Mouse (Mus musculus) left cerebral cortex, adult 8-10 months (tissue): ENCODE measurements around the gene Fibin. TPM values are rescaled to one million over a fixed set of nuclear protein-coding genes. Genes with fewer than 3 reads are reported as not detected.

Source experiments
- DNase-seq, 2 experiments: peaks; one replicate each; pipeline ENCODE4 v3.0.0; 2022; ENCODE audit warnings: low spot score in 2 of 2
- total RNA-seq, 4 experiments: library from RNA; stranded (reverse); gene quantifications; 2 replicates each; pipeline ENCODE4 v1.2.4; 2022

The Fibin gene
- total RNA-seq, 4 experiments from 2014 or later = 2.2 to 3.5 (median 3.1) TPM

DNA sequence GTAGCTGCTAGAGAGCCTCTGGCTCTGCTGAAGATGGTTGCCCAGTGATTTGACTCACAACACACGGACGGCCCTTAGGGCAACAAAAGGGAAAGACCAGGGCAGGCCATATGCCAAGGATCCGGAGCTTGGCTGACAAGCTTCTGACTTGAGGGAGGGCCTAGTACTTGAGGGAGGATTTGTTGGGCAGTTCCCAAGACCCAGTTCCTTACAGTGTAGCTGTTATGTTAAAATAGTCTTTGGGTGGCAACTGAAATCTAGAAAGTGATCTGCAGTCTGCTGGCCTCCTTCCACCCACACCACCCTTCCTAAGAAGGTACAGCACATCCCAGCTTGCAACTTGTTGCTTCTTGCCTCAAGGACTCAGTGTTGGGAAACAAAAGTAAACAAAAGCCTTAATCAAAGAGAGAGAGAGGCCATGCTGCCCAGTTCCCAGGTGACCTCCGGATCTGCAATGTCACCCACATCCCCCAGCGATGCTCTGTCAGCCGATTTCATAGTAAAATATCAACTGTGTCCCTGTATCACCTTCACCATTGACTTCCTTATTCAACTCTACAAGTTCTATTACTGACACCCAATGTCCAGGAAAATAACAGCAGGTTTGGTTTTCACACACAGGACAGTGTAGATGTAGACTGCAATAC, 48.4 kb downstream of the Fibin start, which contains the start of gene Bbox1:
Gene Bbox1, minus strand, starts transcription at position 52 of the 647 bp plus-strand sequence.
- no peak for DNase-seq

DNA sequence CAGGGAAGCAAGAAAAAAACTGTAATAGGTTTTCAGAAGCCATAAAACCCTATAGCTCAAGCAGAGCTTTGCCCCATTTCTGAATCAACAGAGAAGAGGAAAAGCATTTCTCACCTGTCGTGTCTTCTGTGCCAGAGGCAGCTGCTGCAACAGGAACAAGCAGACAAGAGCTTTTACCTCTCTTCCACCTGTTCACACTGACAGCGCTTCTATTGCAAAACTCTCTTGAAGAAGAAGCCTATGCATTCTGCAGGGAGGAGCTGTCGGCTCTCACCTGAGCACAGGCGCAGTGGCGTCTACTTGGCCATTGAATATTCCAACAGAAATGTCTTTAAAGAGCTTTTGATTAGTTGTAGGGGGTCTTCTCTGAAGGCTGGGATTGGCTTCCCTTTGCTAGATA, 48.9 kb downstream of the Fibin start:
- no peak for DNase-seq

DNA sequence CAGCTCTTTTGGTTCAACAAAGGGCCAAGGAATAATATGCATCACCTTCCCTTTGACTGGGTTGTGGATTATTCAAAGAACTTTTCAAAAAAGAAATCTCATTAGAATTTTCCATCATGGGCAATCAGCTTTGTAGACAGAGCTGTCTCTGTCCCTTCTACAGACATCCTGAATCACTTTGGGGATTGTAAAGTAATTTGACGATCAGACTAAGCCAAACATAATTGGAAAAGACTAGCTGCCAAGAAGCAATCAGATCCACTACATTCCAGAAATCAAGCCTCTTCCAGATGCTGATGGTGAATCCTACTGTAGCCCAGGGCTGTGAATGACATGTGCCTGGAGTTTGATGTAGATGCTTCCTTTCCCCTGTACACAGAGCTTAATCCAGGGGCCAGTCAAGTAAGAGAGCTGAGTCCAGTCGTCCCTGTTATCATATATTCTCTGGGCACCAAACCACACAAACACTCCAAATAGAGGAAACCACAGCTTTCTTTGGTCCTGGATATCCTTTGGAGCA, 49.6 kb downstream of the Fibin start:
- DNase-seq = no peak

Other genes starting within 250 kb of the Fibin start
- 1 to 10 TPM in 2 of 4 experiments, under 1 TPM in 2; 0.55 to 1.4 (median 0.91) TPM for gene Bbox1, start 48.6 kb downstream of the Fibin start, total RNA-seq
- gene Slc5a12, start 234.1 kb upstream of the Fibin start, total RNA-seq = not detected